Mouse (Mus musculus): ENCODE measurements around the gene Scgb1b2. TPM values are rescaled to one million over a fixed set of nuclear protein-coding genes. Genes with fewer than 3 reads are reported as not detected.

The Scgb1b2 gene
- not detected in 2 replicates for polyA plus RNA-seq (2015; fragmentation: Nextera tagmentation; extraction: Ambion mirVana)

- WGBS: 66% methylated on average over 3 of the region's 3 CpGs
- Histone ChIP-seq H3K27ac (ENCODE audit: low read length) (no peak within 1 kb of the TSS), H3K4me2 (replicated peaks; ENCODE audit: low read depth, low read length) (no peak within 1 kb of the TSS), H3K36me3 (ENCODE audit: insufficient read depth, low read length) (no peaks in the 10 kb centered on the region), H3K9ac (replicated peaks; ENCODE audit: low read depth) (no peak within 1 kb of the TSS), H3K4me1 (ENCODE audit: insufficient read depth, low read depth, low read length) (no peaks in the 10 kb centered on the region), H3K9me3 (ENCODE audit: low read length) (no peaks in the 10 kb centered on the region), H3K27me3 (replicated peaks; ENCODE audit: insufficient read depth, low read length) (no peaks in the 10 kb centered on the region), H3K4me3 (ENCODE audit: low read depth, low read length) (no peak within 1 kb of the TSS)
- TF ChIP-seq CTCF (IDR thresholded peaks at IDR 0.05): no peak
- TF ChIP-seq EP300 (IDR thresholded peaks at IDR 0.05): no peak
- ATAC-seq (no peak), DNase-seq (ENCODE audit: low spot score) (no peak)
Measured at GRCm38 (mm10) chr7:31291721-31292120, at the start of gene Scgb1b2. TSS of gene Scgb1b2 (minus strand) at chr7:31291821.

DNA sequence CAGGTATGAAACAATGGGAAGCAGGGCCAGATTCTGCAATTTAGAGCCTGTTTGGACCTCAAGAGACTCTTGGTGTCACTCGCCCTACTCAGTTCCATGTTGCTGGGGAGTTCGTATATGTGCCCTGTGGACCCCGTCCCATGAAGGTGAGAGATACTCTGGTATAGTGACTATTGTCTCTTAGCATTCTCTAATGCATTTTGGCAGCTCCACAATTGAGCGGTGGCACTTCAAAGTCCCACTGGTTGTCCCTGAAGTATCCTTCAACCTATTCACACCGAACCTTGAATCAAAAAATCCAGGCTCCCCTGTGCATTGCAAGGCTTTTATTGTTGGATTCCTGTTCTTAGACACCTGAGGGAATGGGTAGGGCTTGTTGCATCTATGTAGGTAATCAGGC is 1.4 kb downstream of the Scgb1b2 start, which contains the start of gene Scgb2b2:
Gene Scgb2b2, plus strand, starts transcription at position 301 of the 400 bp plus-strand sequence.
- no peaks in the 10 kb centered on the region for H3K4me1 ChIP-seq (ENCODE audit: insufficient read depth, low read depth, low read length)
- H3K36me3 ChIP-seq (ENCODE audit: insufficient read depth, low read length): no peaks in the 10 kb centered on the region
- no peak for ATAC-seq
- no peak within 1 kb of the TSS for H3K27ac ChIP-seq (ENCODE audit: low read length)
- no peaks in the 10 kb centered on the region for H3K9me3 ChIP-seq (ENCODE audit: low read length)
- H3K9ac ChIP-seq (replicated peaks; ENCODE audit: low read depth): no peak within 1 kb of the TSS
- TF ChIP-seq EP300 (IDR thresholded peaks at IDR 0.05) (no peak), CTCF (IDR thresholded peaks at IDR 0.05) (no peak)
- DNase-seq (ENCODE audit: low spot score): no peak
- H3K4me2 ChIP-seq (replicated peaks; ENCODE audit: low read depth, low read length): no peak within 1 kb of the TSS
- H3K4me3 ChIP-seq (ENCODE audit: low read depth, low read length): no peak within 1 kb of the TSS
- no peaks in the 10 kb centered on the region for H3K27me3 ChIP-seq (replicated peaks; ENCODE audit: insufficient read depth, low read length)
- WGBS: 77% methylated on average over 5 of the region's 5 CpGs

Other genes starting within 250 kb of the Scgb1b2 start
- 168 and 206 TPM in 2 replicates for gene Fxyd5, start 249.3 kb downstream of the Scgb1b2 start, polyA plus RNA-seq (2015; fragmentation: Nextera tagmentation; extraction: Ambion mirVana)
- 1.2 and 1.8 TPM in 2 replicates for gene Fxyd7, start 240.4 kb downstream of the Scgb1b2 start, polyA plus RNA-seq (2015; fragmentation: Nextera tagmentation; extraction: Ambion mirVana)
- 175 and 211 TPM in 2 replicates for gene Fxyd1, start 234.6 kb downstream of the Scgb1b2 start, polyA plus RNA-seq (2015; fragmentation: Nextera tagmentation; extraction: Ambion mirVana)
- 0.20 and 0.27 TPM in 2 replicates for gene Lgi4, start 232.5 kb downstream of the Scgb1b2 start, polyA plus RNA-seq (2015; fragmentation: Nextera tagmentation; extraction: Ambion mirVana)
- gene Fxyd3, start 215.1 kb downstream of the Scgb1b2 start, polyA plus RNA-seq (2015; fragmentation: Nextera tagmentation; extraction: Ambion mirVana): 76.1 and 78.1 TPM in 2 replicates
- gene Hpn, start 176.5 kb downstream of the Scgb1b2 start, polyA plus RNA-seq (2015; fragmentation: Nextera tagmentation; extraction: Ambion mirVana): 19.5 and 20.5 TPM in 2 replicates
- 4.5 and 4.9 TPM in 2 replicates for gene Scn1b, start 164.8 kb downstream of the Scgb1b2 start, polyA plus RNA-seq (2015; fragmentation: Nextera tagmentation; extraction: Ambion mirVana)
- 31.7 and 33.8 TPM in 2 replicates for gene Gramd1a, start 135.9 kb downstream of the Scgb1b2 start, polyA plus RNA-seq (2015; fragmentation: Nextera tagmentation; extraction: Ambion mirVana)
- gene Scgb2b2, start 1.3 kb downstream of the Scgb1b2 start, polyA plus RNA-seq (2015; fragmentation: Nextera tagmentation; extraction: Ambion mirVana): not detected in 2 replicates
- gene Scgb2b3, start 70.3 kb upstream of the Scgb1b2 start, polyA plus RNA-seq (2015; fragmentation: Nextera tagmentation; extraction: Ambion mirVana): not detected in 2 replicates
- gene Scgb1b3, start 83.8 kb upstream of the Scgb1b2 start, polyA plus RNA-seq (2015; fragmentation: Nextera tagmentation; extraction: Ambion mirVana): not detected in 2 replicates